Mouse (Mus musculus) spleen, embryonic (tissue): ENCODE measurements at regions not wholly inside any gene's neighbourhood (a gene's known extent, or its start where the extent isn't known, plus 50 kb on each side); places are given as distances from the start of the nearest gene placed in this dataset.

ENCODE experiments used
- CTCF ChIA-PET: fragments of 350-600 bp; sonication (Branson Sonifier 250); formaldehyde crosslinking; loops from one replicate; lab custom pipeline; 2022; lab: Charles Lee

DNA sequence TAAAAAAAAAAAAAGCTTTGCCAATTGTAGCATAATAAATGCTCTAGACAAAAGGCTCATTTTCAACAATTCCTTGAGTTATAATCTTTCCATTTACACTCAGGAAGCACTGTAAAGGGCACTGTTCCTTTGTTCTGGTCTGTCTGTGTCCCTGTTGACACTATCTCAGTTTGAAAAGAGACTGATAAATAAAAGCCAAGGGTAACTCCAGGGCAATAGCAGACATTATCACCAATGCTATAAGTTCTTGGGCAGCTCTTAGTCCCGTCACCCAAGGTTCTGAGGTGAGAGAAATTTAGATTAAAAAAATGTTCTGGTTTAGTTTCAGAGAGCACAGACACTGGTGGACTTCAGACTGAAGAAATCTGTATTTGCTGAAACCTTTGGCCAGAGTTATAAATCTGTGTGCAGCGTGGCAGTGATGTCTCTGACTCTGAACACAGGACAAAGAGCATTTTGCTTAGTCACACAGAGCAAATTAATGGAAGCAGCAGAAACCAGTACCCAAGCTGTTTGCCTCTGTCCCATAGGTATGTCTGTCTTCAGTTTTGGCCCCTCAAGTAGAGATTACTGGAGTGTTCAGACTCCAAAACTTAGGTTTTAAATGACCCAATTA is 57.6 kb upstream of the Apob start:
- CTCF ChIA-PET = no interaction called here

DNA sequence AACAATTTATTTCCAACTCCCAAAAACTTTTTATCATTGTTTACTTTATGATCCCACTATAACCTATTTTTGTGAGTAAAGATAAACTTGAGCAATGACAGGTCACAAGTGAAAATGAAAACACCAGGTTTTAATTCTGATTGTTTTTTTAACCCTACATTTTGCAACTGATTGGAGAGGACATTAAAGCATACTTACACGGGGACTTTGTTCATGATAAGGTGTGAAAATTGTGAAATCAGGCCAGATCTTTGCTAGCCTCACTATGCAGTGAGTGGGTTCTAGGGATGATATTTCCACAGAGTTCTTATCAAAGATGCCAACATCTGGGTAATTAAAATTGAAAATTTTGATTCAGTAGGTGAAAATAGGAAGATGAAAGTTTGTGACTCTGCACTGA is 56.6 kb upstream of the Apob start:
- CTCF ChIA-PET = no interaction called here
